Mouse (Mus musculus): ENCODE results near the gene Timm23. TPM values are rescaled to one million over a fixed set of nuclear protein-coding genes. Genes with fewer than 3 reads are reported as not detected.

The Timm23 gene
- polyA plus RNA-seq, 2 experiments = 183 to 309 TPM

DNA sequence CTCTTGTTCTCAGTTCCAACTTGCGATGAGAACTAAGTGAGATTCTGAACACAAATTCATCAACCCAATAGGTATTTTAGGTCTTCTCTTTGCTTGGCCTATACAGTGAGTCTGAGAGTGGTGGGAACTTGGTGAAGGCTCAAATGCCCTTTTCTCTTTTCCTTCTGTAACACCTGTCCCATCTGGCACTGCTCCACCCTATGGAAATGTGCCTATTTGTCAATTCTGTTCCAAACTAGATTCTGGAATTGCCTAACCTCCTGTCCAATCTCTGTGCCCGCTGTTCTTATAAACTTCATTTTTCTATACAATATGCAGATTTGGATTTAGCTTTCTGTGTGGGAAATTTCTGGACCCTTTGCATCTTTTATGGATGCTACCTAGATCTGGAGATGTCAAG lies 48.5 kb downstream of the Timm23 start:
- ATAC-seq (ENCODE audit: low FRiP score, low read depth) (no peak), DNase-seq (ENCODE audit: low spot score) (no peak)
- no peak overlapping the region for H3K9ac ChIP-seq (ENCODE audit: low read depth, low read length, severe bottlenecking)
- no peak overlapping the region for H3K27ac ChIP-seq (replicated peaks; ENCODE audit: low read depth, low read length)
- H3K4me2 ChIP-seq (replicated peaks; ENCODE audit: low read depth, low read length, severe bottlenecking) = no peak overlapping the region
- no peak for TF ChIP-seq POLR2A (IDR thresholded peaks at IDR 0.05; ENCODE audit: borderline replicate concordance, extremely low read depth, insufficient read depth, insufficient read length)
- H3K27me3 ChIP-seq (ENCODE audit: control insufficient read depth, insufficient read depth, low read length) = no peaks in the 10 kb centered on the region
- H3K9me3 ChIP-seq (ENCODE audit: control insufficient read depth, low read length) = no peaks in the 10 kb centered on the region
- WGBS = 91% methylated on average over 2 of the region's 2 CpGs
- H3K36me3 ChIP-seq (ENCODE audit: control insufficient read depth, insufficient read depth, low read length) = no peaks in the 10 kb centered on the region
- no peaks in the 10 kb centered on the region for H3K4me1 ChIP-seq (ENCODE audit: control insufficient read depth, insufficient read depth, low read length)
- no peak overlapping the region for H3K4me3 ChIP-seq (replicated peaks; ENCODE audit: low read length)

DNA sequence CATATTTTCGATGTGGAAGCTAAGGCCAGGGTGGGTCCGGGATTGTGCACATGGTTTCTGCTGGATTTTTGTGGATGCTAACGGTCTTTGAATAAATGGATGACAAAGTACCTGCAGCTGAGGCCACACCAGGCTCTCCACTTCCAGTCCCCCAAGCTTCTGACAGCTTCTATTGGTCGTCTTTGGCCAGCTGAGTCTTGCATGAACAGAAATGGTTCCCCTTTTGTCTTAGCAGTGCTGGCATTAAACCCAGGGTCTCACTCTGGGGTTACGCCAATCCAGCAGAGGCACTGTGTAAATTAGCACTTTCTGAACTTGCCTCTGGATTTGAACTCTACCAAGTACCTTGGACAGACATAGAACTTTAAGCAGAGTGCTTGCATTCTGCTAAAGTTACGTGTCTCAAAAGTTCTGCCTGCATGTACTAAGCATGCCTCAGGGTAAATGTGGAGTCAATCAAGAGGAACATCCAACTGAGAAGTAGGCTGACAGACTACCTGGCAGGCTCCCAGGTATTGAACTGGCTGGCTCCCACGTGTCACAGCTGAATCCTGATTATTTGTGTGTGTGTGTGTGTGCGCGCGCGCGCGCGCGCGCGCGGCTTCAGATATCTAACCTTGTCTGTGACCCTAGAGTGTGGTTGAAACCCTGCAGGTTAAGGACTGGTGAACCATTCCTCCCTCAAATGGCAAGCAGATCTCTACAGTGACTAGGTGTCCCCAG lies 49.3 kb downstream of the Timm23 start:
- Histone ChIP-seq H3K9ac (ENCODE audit: low read depth, low read length, severe bottlenecking) (no peak overlapping the region), H3K27me3 (ENCODE audit: control insufficient read depth, insufficient read depth, low read length) (no peaks in the 10 kb centered on the region), H3K36me3 (ENCODE audit: control insufficient read depth, insufficient read depth, low read length) (no peaks in the 10 kb centered on the region), H3K4me3 (replicated peaks; ENCODE audit: low read length) (no peak overlapping the region), H3K4me1 (ENCODE audit: control insufficient read depth, insufficient read depth, low read length) (no peaks in the 10 kb centered on the region), H3K4me2 (replicated peaks; ENCODE audit: low read depth, low read length, severe bottlenecking) (no peak overlapping the region), H3K9me3 (ENCODE audit: control insufficient read depth, low read length) (no peaks in the 10 kb centered on the region), H3K27ac (replicated peaks; ENCODE audit: low read depth, low read length) (no peak overlapping the region)
- DNase-seq (ENCODE audit: low spot score) (no peak), ATAC-seq (ENCODE audit: low FRiP score, low read depth) (no peak)
- no peak for TF ChIP-seq POLR2A (IDR thresholded peaks at IDR 0.05; ENCODE audit: borderline replicate concordance, extremely low read depth, insufficient read depth, insufficient read length)
- WGBS = 91% methylated on average over 18 of the region's 18 CpGs

DNA sequence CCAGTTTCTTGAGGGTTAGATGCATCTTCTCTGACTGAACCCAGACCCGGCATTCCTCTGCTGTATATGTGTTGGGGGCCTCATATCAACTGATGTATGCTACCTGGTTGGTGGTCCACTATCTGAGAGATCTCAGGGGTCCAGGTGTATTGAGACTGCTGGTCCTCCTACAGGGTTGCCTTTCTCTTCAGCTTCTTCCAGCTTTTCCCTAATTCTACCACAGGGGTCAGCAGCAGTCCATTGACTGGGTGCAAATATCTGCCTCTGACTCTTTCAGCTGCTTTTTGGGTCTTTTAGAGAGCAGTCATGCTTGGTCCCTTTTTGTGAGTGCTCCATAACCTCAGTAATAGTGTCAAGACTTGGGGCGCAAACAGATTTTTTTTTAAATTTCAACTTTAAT lies 50.8 kb downstream of the Timm23 start:
- no peak overlapping the region for H3K9ac ChIP-seq (ENCODE audit: low read depth, low read length, severe bottlenecking)
- TF ChIP-seq POLR2A (IDR thresholded peaks at IDR 0.05; ENCODE audit: borderline replicate concordance, extremely low read depth, insufficient read depth, insufficient read length) = no peak
- H3K27me3 ChIP-seq (ENCODE audit: control insufficient read depth, insufficient read depth, low read length) = no peaks in the 10 kb centered on the region
- ATAC-seq (ENCODE audit: low FRiP score, low read depth) (no peak), DNase-seq (ENCODE audit: low spot score) (no peak)
- no peaks in the 10 kb centered on the region for H3K4me1 ChIP-seq (ENCODE audit: control insufficient read depth, insufficient read depth, low read length)
- H3K9me3 ChIP-seq (ENCODE audit: control insufficient read depth, low read length) = no peaks in the 10 kb centered on the region
- WGBS = 90% methylated on average over 2 of the region's 2 CpGs
- H3K27ac ChIP-seq (replicated peaks; ENCODE audit: low read depth, low read length) = no peak overlapping the region
- no peaks in the 10 kb centered on the region for H3K36me3 ChIP-seq (ENCODE audit: control insufficient read depth, insufficient read depth, low read length)
- H3K4me3 ChIP-seq (replicated peaks; ENCODE audit: low read length) = no peak overlapping the region
- no peak overlapping the region for H3K4me2 ChIP-seq (replicated peaks; ENCODE audit: low read depth, low read length, severe bottlenecking)

DNA sequence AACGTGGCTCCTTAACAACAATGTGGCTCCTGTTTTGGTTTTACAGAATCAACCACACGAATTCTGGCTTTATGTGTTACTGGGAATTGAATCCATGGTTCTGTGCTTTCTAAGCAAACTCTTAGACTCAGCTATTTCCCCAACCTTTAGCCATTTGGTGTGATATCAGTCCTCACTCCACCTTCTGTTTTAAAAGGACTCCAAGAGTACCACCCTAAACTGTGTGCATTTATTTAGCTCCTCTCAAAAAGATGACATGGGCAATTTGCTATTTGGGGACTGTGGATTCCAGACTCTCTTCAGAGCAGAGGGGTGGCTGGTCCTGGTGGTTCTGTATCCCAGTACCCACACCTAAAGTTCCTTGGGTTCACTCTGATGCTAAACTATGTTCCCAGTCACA lies 55.1 kb downstream of the Timm23 start:
- TF ChIP-seq POLR2A (IDR thresholded peaks at IDR 0.05; ENCODE audit: borderline replicate concordance, extremely low read depth, insufficient read depth, insufficient read length) = no peak
- DNase-seq (ENCODE audit: low spot score) = no peak
- Histone ChIP-seq H3K9ac (ENCODE audit: low read depth, low read length, severe bottlenecking) (no peak overlapping the region), H3K27ac (replicated peaks; ENCODE audit: low read depth, low read length) (no peak overlapping the region), H3K4me2 (replicated peaks; ENCODE audit: low read depth, low read length, severe bottlenecking) (no peak overlapping the region), H3K27me3 (ENCODE audit: control insufficient read depth, insufficient read depth, low read length) (no peaks in the 10 kb centered on the region), H3K9me3 (ENCODE audit: control insufficient read depth, low read length) (no peaks in the 10 kb centered on the region), H3K4me1 (ENCODE audit: control insufficient read depth, insufficient read depth, low read length) (no peaks in the 10 kb centered on the region), H3K4me3 (replicated peaks; ENCODE audit: low read length) (no peak overlapping the region), H3K36me3 (ENCODE audit: control insufficient read depth, insufficient read depth, low read length) (no peaks in the 10 kb centered on the region)
- ATAC-seq (ENCODE audit: low FRiP score, low read depth) = no peak
- WGBS = 60% methylated on average over 2 of the region's 2 CpGs

DNA sequence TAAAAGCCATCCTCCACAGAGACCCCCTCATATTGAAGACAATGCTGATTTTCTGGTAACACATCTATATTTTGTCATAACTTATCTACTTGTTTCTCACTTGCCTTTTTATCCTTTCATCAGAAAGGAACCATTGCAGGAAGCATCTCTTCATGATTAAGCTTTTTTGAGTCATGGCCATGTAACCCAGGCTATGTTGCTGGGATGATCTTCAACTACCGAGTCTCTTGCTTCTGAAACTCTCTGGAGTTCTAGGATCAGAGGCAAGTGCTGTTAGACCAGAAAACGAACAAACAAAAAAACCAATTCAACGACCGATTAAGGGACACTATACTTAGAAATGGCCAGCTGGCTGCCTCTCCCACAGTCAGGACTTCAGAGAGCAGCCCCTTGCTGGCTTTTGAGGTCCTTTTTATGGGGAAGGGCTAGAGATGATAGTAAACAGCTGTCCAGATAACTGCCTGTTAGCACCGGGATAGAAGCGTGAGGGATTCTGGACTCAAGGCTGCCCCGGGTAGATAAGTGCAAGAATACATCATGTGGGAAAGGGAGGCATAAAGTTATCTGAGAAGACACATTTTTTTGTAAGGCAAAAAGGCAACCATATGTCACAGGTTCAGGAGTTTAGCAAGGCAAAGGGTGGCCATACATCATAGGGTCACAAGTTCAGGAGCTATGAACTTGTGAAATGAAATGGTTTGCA lies 55.7 kb downstream of the Timm23 start:
- ATAC-seq (ENCODE audit: low FRiP score, low read depth) = no peak
- DNase-seq (ENCODE audit: low spot score) = no peak
- 56% methylated on average over 7 of the region's 7 CpGs for WGBS
- Histone ChIP-seq H3K4me1 (ENCODE audit: control insufficient read depth, insufficient read depth, low read length) (no peaks in the 10 kb centered on the region), H3K36me3 (ENCODE audit: control insufficient read depth, insufficient read depth, low read length) (no peaks in the 10 kb centered on the region), H3K9me3 (ENCODE audit: control insufficient read depth, low read length) (no peaks in the 10 kb centered on the region), H3K4me3 (replicated peaks; ENCODE audit: low read length) (no peak overlapping the region), H3K27ac (replicated peaks; ENCODE audit: low read depth, low read length) (no peak overlapping the region), H3K9ac (ENCODE audit: low read depth, low read length, severe bottlenecking) (no peak overlapping the region), H3K4me2 (replicated peaks; ENCODE audit: low read depth, low read length, severe bottlenecking) (no peak overlapping the region), H3K27me3 (ENCODE audit: control insufficient read depth, insufficient read depth, low read length) (no peaks in the 10 kb centered on the region)
- no peak for TF ChIP-seq POLR2A (IDR thresholded peaks at IDR 0.05; ENCODE audit: borderline replicate concordance, extremely low read depth, insufficient read depth, insufficient read length)
